Mouse (Mus musculus): ENCODE results near the gene Cdon.

Gene Cdon

DNA sequence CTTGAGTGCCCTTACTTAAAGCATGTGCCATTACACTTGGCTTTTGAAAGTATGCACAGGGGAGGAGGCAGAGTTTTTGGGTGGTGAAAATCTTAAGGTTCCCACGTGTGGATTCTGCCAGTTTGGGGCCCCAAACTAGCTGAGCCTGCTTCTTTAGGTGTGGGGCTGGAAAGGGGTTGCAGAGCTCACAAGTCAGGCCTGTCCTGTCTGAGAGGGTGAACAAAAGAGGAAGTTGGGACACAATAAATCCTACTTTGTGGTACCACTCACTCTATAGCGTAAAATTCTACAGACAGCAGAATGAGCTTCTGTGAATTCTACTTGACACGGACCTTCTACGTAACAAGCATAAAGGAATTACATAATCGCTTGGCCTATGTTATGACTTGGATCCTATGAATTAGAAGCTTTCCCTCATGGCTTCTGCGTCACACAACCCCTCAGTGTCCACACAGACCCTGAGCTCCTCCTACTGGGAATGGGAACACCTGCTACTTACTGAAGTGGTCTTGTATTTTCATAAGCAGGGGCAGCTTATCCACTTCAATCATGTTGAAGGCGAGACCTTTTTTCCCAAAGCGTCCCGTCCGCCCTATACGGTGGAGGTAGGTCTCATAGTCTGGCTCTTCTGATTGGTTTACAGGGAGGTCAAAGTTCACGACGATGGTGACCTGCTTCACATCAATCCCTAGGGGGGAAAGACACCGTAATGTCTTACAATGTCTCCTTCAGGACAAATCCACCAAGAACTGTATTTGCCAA is 122.4 kb downstream of the Cdon start:
- DNase-seq = no peak

DNA sequence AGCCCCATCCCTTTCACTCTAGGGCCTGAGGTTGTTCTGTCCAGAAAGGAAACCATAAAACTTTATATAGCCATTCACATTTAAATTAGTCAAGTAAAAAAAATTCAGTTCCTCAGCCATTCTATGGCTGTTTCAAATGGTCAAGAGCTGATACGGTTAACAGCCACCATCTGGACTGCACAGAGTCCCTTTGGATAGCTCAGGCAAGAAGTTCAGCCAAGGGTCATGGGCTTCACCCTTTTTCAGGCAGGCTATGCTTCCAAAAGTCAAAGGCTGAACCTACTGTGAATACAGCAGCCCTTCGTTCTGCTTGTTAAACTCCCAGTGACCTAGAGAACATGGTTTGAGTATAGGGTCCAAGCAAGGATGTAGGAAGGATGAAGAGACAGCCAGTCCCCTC is 123.7 kb downstream of the Cdon start:
- DNase-seq = no peak

DNA sequence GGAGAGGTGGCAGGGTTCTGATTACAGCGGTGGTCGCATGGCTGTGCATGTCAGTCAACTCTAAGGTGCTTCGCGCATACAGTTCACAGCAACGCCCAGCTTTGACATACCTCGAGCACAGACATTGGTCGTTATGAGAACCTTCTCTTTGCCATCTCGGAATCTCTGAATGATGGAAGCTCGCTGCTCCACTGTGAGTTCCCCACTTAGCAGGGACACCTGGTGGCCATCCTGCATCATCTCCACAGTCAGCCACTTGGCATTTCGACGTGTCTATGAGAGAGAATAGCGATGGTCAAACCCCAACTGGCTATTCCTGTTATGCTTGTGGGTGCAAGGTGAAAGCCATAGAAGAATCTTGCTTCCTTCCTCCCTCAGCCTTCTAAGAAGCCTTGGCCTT is 124.8 kb downstream of the Cdon start:
- no peak for DNase-seq

DNA sequence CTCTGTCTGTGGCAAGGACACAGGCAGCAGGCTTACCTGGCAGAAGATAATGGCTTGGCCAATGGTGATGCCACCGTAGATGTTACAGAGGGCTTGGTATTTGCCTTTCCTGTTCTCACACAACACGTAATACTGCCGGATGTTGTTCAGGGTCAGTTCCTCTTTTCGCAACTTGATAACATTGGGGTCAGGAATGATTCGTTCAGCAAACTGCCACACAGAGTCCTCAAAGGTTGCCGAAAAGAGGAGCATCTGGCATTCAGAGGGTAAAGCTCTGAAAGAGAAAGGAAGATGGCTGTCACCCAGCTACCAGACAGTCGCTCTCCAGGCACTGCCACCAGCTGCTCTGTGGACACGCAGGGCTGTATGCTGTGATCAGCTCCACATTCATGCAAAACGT is 125.8 kb downstream of the Cdon start:
- DNase-seq = no peak

DNA sequence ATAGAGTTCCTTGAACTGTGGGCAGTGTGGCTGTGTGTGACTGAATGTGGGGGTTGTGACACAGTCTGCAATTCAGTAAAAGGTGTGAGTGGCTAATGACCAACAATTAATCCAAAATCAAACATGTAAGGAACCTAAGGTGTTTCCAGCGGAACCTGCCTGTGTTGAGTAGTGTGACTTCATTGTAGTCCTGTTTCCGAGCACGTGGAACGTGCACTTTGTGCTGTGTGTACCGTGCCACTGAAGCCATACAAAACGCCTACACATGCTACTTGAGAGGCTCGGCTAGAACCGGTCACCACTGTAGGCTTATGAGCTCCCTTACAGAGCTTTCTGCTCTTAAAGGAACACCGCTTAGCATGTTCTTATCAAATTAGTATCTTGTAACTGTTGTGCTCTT is 127.5 kb downstream of the Cdon start:
- DNase-seq = no peak

DNA sequence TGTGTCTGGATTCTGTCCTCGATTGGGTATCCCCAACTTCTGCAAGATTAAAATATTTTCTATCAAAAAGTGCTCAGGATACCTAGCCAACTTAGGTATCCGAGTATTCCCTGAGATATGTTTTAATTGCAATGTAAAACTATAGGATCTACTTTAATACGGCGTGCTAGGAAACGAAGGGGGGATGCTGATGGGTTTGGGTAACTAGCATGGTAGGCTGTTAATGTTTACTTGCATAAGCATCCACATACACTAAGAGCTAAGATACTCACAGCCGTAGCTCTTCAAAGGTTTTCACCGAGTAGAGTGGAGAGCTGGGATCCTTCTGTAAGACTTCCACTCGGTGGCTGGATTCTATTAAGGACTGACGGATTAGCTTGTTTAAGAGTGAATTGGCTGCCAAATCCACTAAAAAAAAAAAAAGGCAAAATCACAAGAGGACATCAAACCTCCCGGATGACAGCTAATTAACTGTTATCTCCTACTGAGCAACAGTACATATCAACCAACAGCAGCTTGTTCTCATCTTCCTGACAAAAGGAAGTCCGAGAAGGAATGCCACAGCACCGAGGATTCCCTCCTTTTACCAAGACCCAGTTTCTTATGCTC is 135.7 kb downstream of the Cdon start:
- no peak for DNase-seq

All from thymus, postnatal 14 days (tissue).